Comparison of ENCODE assay signal across 24 mouse cellular contexts in the genomic region with DNA sequence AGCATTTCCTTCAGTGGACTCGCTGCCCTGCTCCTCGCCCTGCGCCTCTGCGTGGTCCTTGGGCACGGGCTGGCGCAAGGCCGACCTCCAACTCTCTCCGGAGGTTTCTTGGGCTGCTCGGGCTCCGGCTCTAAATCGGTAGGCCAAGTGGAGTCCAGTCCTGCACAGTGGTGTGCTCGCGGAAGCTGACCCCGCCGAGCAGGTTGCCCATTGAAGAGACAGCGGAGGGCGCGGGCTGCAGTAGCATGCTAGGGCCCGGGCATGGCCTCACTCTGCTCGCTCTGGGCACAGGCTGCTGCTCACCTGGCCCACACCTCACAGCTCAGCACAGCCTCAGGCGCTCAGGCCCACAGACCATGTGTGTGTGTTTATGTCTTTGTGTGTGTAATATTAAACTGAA. TPM values are rescaled to one million over a fixed set of nuclear protein-coding genes. Genes with fewer than 3 reads are reported as not detected.
DNase-seq lines count a peak whose midpoint lies in the region; ATAC-seq and TF ChIP-seq lines count a peak whose summit lies in the region.
"Had no signal": no experiment of that assay in that cellular context is flagged by ENCODE, and none has a peak within 500 bp of the region (broad histone marks: within the 10 kb centered on the region; RNA-seq: fewer than 3 reads in every experiment).

No protein-coding gene starts in this region.

- H3K4me1 ChIP-seq in liver, postnatal 0 days (ENCODE audit: insufficient read depth) = no peaks in the 10 kb centered on the region
- H3K4me1 ChIP-seq in ES-Bruce4 (ENCODE audit: control insufficient read depth, insufficient read depth, low read length) = no peaks in the 10 kb centered on the region
- H3K4me1 ChIP-seq in liver, embryonic 12.5 days = no peaks in the 10 kb centered on the region
- H3K4me1 ChIP-seq: embryonic facial prominence, embryonic 15.5 days; forebrain, embryonic 13.5 days; heart, embryonic 10.5 days; liver, embryonic 15.5 days had no signal

- no peak for TF ChIP-seq EP300 in liver, postnatal 0 days (IDR thresholded peaks at IDR 0.05; ENCODE audit: low read depth)
- no peak for TF ChIP-seq EP300 in ES-Bruce4 (IDR thresholded peaks at IDR 0.05; ENCODE audit: insufficient read depth, low read depth, low read length)

- no peak overlapping the region for H3K9ac ChIP-seq in liver, postnatal 0 days (replicated peaks)
- H3K9ac ChIP-seq in ES-Bruce4 (ENCODE audit: low read depth, poor library complexity, severe bottlenecking) = peak overlapping the region; percentile 42; the same call in 1 of the 2 replicates
- H3K9ac ChIP-seq in liver, embryonic 12.5 days = no peak overlapping the region
- H3K9ac ChIP-seq: embryonic facial prominence, embryonic 15.5 days; forebrain, embryonic 13.5 days; liver, embryonic 15.5 days had no signal

- DNase-seq in gastrocnemius, postnatal 10 days = peak; percentile 3
- no peak for DNase-seq in gastrocnemius, adult 2 months
- peak; percentile 2 for DNase-seq in liver
- no peak for DNase-seq in liver, postnatal 0 days
- no peak for DNase-seq in retina, postnatal 1 day
- DNase-seq: adrenal gland, adult 2 months; cerebellum, adult 18-20 months; gastrocnemius, postnatal 36 days; kidney, adult 2 months; kidney, postnatal 36 days; lung, postnatal 14 days; midbrain, embryonic 14.5 days; thymus, adult 18-20 months had no signal

- intact Hi-C loops in gastrocnemius, adult 2 months (cut with DNase I) = no loop called here

- no peak for ATAC-seq in liver, postnatal 0 days
- 0 out of 2 replicates have a peak, but pooled peaks have one; percentile 30 for ATAC-seq in liver, embryonic 12.5 days
- ATAC-seq: forebrain, embryonic 13.5 days; hindbrain, postnatal 0 days had no signal

- WGBS in liver, postnatal 0 days (ENCODE audit: insufficient replicate concordance) = 86% methylated on average over 21 of the region's 21 CpGs
- WGBS in liver, embryonic 12.5 days (ENCODE audit: insufficient replicate concordance) = 78% methylated on average over 21 of the region's 21 CpGs

- H3K36me3 ChIP-seq in liver, postnatal 0 days (replicated peaks; ENCODE audit: insufficient read depth, low read length) = no peaks in the 10 kb centered on the region
- H3K36me3 ChIP-seq in ES-Bruce4 (ENCODE audit: control insufficient read depth, insufficient read depth, low read length, poor library complexity, severe bottlenecking) = no peaks in the 10 kb centered on the region
- H3K36me3 ChIP-seq in liver, embryonic 12.5 days = no peaks in the 10 kb centered on the region
- H3K36me3 ChIP-seq: embryonic facial prominence, embryonic 15.5 days; heart, embryonic 10.5 days; liver, embryonic 15.5 days had no signal

- no peak for TF ChIP-seq CTCF in gastrocnemius, adult 2 months (IDR thresholded peaks at IDR 0.05)
- TF ChIP-seq CTCF in liver, postnatal 0 days (IDR thresholded peaks at IDR 0.05; ENCODE audit: low read depth) = no peak
- TF ChIP-seq CTCF in ES-Bruce4 (IDR thresholded peaks at IDR 0.05; ENCODE audit: low read depth, low read length) = no peak

- no peaks in the 10 kb centered on the region for H3K27me3 ChIP-seq in liver, postnatal 0 days (ENCODE audit: insufficient read depth, low read length)
- H3K27me3 ChIP-seq in ES-Bruce4 (ENCODE audit: control insufficient read depth, insufficient read depth, low read length, poor library complexity, severe bottlenecking) = no peaks in the 10 kb centered on the region
- H3K27me3 ChIP-seq in liver, embryonic 12.5 days (replicated peaks) = no peaks in the 10 kb centered on the region
- H3K27me3 ChIP-seq: embryonic facial prominence, embryonic 15.5 days; forebrain, embryonic 13.5 days; liver, embryonic 15.5 days had no signal

- H3K4me2 ChIP-seq in liver, postnatal 0 days (ENCODE audit: low read depth, low read length) = no peak overlapping the region
- no peak overlapping the region for H3K4me2 ChIP-seq in liver, embryonic 12.5 days
- H3K4me2 ChIP-seq: embryonic facial prominence, embryonic 15.5 days; forebrain, embryonic 13.5 days; liver, embryonic 15.5 days had no signal

- no peak for TF ChIP-seq POLR2A in ES-Bruce4 (IDR thresholded peaks at IDR 0.05; ENCODE audit: insufficient read depth, low read length)

- no peak overlapping the region for H3K4me3 ChIP-seq in gastrocnemius, adult 2 months
- no peak overlapping the region for H3K4me3 ChIP-seq in liver, postnatal 0 days (ENCODE audit: low read depth, low read length)
- peak overlapping the region; percentile 25 for H3K4me3 ChIP-seq in ES-Bruce4 (ENCODE audit: low read depth, low read length)
- no peak overlapping the region for H3K4me3 ChIP-seq in liver, embryonic 12.5 days
- H3K4me3 ChIP-seq: embryonic facial prominence, embryonic 15.5 days; forebrain, embryonic 13.5 days; heart, embryonic 10.5 days; liver, embryonic 15.5 days; myocyte had no signal

- no peaks in the 10 kb centered on the region for H3K9me3 ChIP-seq in liver, postnatal 0 days (ENCODE audit: low read length)
- H3K9me3 ChIP-seq in ES-Bruce4 (replicated peaks; ENCODE audit: control insufficient read depth, insufficient read depth, low read length, poor library complexity, severe bottlenecking) = no peaks in the 10 kb centered on the region; the same call in 1 of the 2 replicates
- no peaks in the 10 kb centered on the region for H3K9me3 ChIP-seq in liver, embryonic 12.5 days (replicated peaks)
- H3K9me3 ChIP-seq: embryonic facial prominence, embryonic 15.5 days; forebrain, embryonic 13.5 days; heart, embryonic 10.5 days; liver, embryonic 15.5 days had no signal

- H3K27ac ChIP-seq in gastrocnemius, adult 2 months = no peak overlapping the region
- H3K27ac ChIP-seq in liver, postnatal 0 days (ENCODE audit: low read depth) = no peak overlapping the region
- no peak overlapping the region for H3K27ac ChIP-seq in ES-Bruce4 (ENCODE audit: insufficient read depth, low read length)
- no peak overlapping the region for H3K27ac ChIP-seq in liver, embryonic 12.5 days
- H3K27ac ChIP-seq: embryonic facial prominence, embryonic 15.5 days; forebrain, embryonic 13.5 days; heart, embryonic 10.5 days; hindbrain, postnatal 0 days; liver, embryonic 15.5 days had no signal

RNA-seq across cellular contexts. Expression of a gene that starts 11.1 kb away (rescaled TPM):
- total RNA-seq in gastrocnemius, postnatal 10 days (2021) = not detected
- total RNA-seq in gastrocnemius, adult 2 months (2021) = not detected
- not detected in 2 replicates for polyA plus RNA-seq in liver, postnatal 0 days (2015; fragmentation: Nextera tagmentation; extraction: Ambion mirVana)
- 0.12 TPM in 2 replicates for polyA plus RNA-seq in ES-Bruce4 (2011; ENCODE audit: insufficient read depth, insufficient read length, low read depth, missing spikeins)
- polyA plus RNA-seq in liver, embryonic 12.5 days (2016; fragmentation: Nextera tagmentation; extraction: Ambion mirVana) = not detected in 2 replicates
- total RNA-seq: adrenal gland, adult 2 months; gastrocnemius, postnatal 36 days; heart, postnatal 25 days; hindbrain, postnatal 0 days; MEL had no signal
- polyA plus RNA-seq: adrenal gland, adult 2 months; C2C12; embryonic facial prominence, embryonic 15.5 days; forebrain, embryonic 13.5 days; heart, embryonic 10.5 days; kidney, adult 2 months; liver, embryonic 15.5 days; myocyte had no signal

RNA-seq across cellular contexts. Expression of a gene that starts 15.3 kb away (rescaled TPM):
- total RNA-seq in gastrocnemius, postnatal 10 days (2021) = not detected
- total RNA-seq in gastrocnemius, adult 2 months (2021) = not detected
- polyA plus RNA-seq in liver, postnatal 0 days (2015; fragmentation: Nextera tagmentation; extraction: Ambion mirVana) = not detected in 2 replicates
- not detected in 2 replicates for polyA plus RNA-seq in ES-Bruce4 (2011; ENCODE audit: insufficient read depth, insufficient read length, low read depth, missing spikeins)
- not detected in 2 replicates for polyA plus RNA-seq in liver, embryonic 12.5 days (2016; fragmentation: Nextera tagmentation; extraction: Ambion mirVana)
- total RNA-seq: adrenal gland, adult 2 months; gastrocnemius, postnatal 36 days; heart, postnatal 25 days; MEL had no signal
- polyA plus RNA-seq: adrenal gland, adult 2 months; C2C12; embryonic facial prominence, embryonic 15.5 days; forebrain, embryonic 13.5 days; heart, embryonic 10.5 days; kidney, adult 2 months; liver, embryonic 15.5 days; midbrain, embryonic 14.5 days; myocyte had no signal

RNA-seq across cellular contexts. Expression of a gene that starts 50.6 kb away (rescaled TPM):
- not detected for total RNA-seq in gastrocnemius, postnatal 10 days (2021)
- not detected for total RNA-seq in gastrocnemius, adult 2 months (2021)
- 0.01 TPM in 2 replicates for polyA plus RNA-seq in liver, postnatal 0 days (2015; fragmentation: Nextera tagmentation; extraction: Ambion mirVana)
- 0.11 TPM in 1 of 2 replicates, not detected in the other for polyA plus RNA-seq in ES-Bruce4 (2011; ENCODE audit: insufficient read depth, insufficient read length, low read depth, missing spikeins)
- 0.01 and 0.02 TPM in 2 replicates for polyA plus RNA-seq in liver, embryonic 12.5 days (2016; fragmentation: Nextera tagmentation; extraction: Ambion mirVana)
- total RNA-seq: adrenal gland, adult 2 months; gastrocnemius, postnatal 36 days; heart, postnatal 25 days; MEL had no signal
- polyA plus RNA-seq: adrenal gland, adult 2 months; C2C12; embryonic facial prominence, embryonic 15.5 days; forebrain, embryonic 13.5 days; heart, embryonic 10.5 days; kidney, adult 2 months; liver, embryonic 15.5 days; midbrain, embryonic 14.5 days; myocyte had no signal

RNA-seq across cellular contexts. Expression of a gene that starts 52.4 kb away (rescaled TPM):
- not detected for total RNA-seq in gastrocnemius, postnatal 10 days (2021)
- total RNA-seq in gastrocnemius, adult 2 months (2021) = not detected
- not detected in 2 replicates for polyA plus RNA-seq in liver, postnatal 0 days (2015; fragmentation: Nextera tagmentation; extraction: Ambion mirVana)
- polyA plus RNA-seq in ES-Bruce4 (2011; ENCODE audit: insufficient read depth, insufficient read length, low read depth, missing spikeins) = not detected in 2 replicates
- polyA plus RNA-seq in liver, embryonic 12.5 days (2016; fragmentation: Nextera tagmentation; extraction: Ambion mirVana) = not detected in 2 replicates
- total RNA-seq: adrenal gland, adult 2 months; gastrocnemius, postnatal 36 days; heart, postnatal 25 days; MEL had no signal
- polyA plus RNA-seq: adrenal gland, adult 2 months; C2C12; embryonic facial prominence, embryonic 15.5 days; forebrain, embryonic 13.5 days; heart, embryonic 10.5 days; hindbrain, postnatal 0 days; kidney, adult 2 months; liver, embryonic 15.5 days; midbrain, embryonic 14.5 days had no signal

Comparison
In these comparisons a context has a peak if more than half of its experiments do, and no peak if none do; other contexts are left out.
1. DNase-seq: peak in gastrocnemius, postnatal 10 days (single experiment) and liver (single experiment); none in gastrocnemius, adult 2 months (single experiment), liver, postnatal 0 days (single experiment) and retina, postnatal 1 day (single experiment).